Mouse (Mus musculus) splenic B cell, adult 2 months (primary cell): ENCODE measurements around the gene Polr1d.
A peak's percentile ranks its signal among the peaks of the same experiment; 100 is the strongest.

ENCODE experiments used
- DNase-seq: peaks from one replicate; pipeline ENCODE4 v3.0.0-alpha.2; 2011; ENCODE audit warnings: low read depth, low spot score
- H3K27me3 ChIP-seq: 2 replicates; pipeline ENCODE4 v1.6.1; 2012; ENCODE audit warnings: mild to moderate bottlenecking, low read length, moderate library complexity, mixed read lengths; ENCODE audit not compliant: control insufficient read depth, poor library complexity, insufficient read depth, severe bottlenecking
- H3K36me3 ChIP-seq: 2 replicates; pipeline ENCODE4 v1.6.1; 2012; ENCODE audit warnings: mild to moderate bottlenecking, low read length, moderate library complexity, mixed read lengths; ENCODE audit not compliant: control insufficient read depth, poor library complexity, insufficient read depth, severe bottlenecking

Polr1d gene

GRCm38 (mm10) chr5:147050816-147051499, 25.9 kb upstream of the Polr1d start:
- H3K27me3 ChIP-seq = no peaks in the 10 kb centered on the region
- peak; percentile 64 for DNase-seq
- H3K36me3 ChIP-seq = no peaks in the 10 kb centered on the region; the same call in 1 of the 2 replicates

GRCm38 (mm10) chr5:147051500-147052308, 25.1 kb upstream of the Polr1d start:
- DNase-seq = no peak
- Histone ChIP-seq H3K27me3 (no peaks in the 10 kb centered on the region), H3K36me3 (no peaks in the 10 kb centered on the region; the same call in 1 of the 2 replicates)

GRCm38 (mm10) chr5:147052309-147052558, 24.6 kb upstream of the Polr1d start:
- Histone ChIP-seq H3K27me3 (no peaks in the 10 kb centered on the region), H3K36me3 (no peaks in the 10 kb centered on the region)
- DNase-seq = no peak

- no peak for DNase-seq
- H3K36me3 ChIP-seq = no peaks in the 10 kb centered on the region
- no peaks in the 10 kb centered on the region for H3K27me3 ChIP-seq
Measured at GRCm38 (mm10) chr5:147053071-147053470, 23.8 kb upstream of the Polr1d start.

- Histone ChIP-seq H3K36me3 (no peaks in the 10 kb centered on the region), H3K27me3 (no peaks in the 10 kb centered on the region)
- DNase-seq = no peak
Measured at GRCm38 (mm10) chr5:147053481-147053880, 23.4 kb upstream of the Polr1d start.

DNA sequence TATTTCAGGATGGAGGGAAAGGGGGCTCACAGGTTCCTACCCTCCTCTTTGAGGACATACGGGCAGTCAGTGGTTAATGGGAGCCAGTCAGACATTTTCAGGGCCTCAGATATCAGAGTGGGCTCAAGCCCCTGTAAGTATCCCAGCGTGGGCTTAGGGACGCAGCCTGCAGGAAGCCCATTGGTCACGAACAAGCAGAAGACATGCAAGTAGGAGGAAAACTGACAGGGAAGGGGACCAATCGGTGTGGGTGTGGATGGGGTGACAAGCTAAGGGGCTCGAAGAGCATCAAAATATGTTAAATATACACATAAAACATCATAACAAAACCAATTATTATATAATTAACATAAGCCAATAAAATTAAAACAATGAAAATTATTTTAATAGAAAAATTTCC, 22.5 kb upstream of the Polr1d start:
- DNase-seq = no peak
- Histone ChIP-seq H3K36me3 (no peaks in the 10 kb centered on the region), H3K27me3 (no peaks in the 10 kb centered on the region)

DNA sequence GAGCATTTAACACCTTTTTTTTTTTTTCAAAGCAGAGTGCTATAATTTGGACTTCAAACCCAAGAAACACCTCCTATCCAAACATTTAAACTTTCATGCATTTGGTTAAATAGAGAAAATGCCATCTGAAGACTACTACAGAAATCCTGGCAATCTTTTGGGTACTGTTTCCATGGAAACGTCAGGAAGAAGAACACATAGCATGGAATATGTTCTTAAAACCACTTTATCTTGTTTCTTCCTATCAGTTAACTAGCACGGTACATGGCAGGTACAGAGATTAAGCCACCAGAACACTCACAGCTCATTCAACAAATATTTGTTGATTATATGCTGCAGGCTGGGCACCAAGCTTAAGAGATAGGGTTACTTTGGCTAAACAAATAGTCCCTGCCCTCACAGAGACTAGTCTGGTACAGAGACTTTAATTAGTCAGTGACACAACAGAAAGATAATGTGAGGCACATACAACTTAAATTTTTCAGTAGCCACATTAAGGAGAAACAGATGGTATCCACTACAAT, 22.0 kb upstream of the Polr1d start:
- H3K27me3 ChIP-seq = no peaks in the 10 kb centered on the region
- no peaks in the 10 kb centered on the region for H3K36me3 ChIP-seq
- DNase-seq = no peak

DNA sequence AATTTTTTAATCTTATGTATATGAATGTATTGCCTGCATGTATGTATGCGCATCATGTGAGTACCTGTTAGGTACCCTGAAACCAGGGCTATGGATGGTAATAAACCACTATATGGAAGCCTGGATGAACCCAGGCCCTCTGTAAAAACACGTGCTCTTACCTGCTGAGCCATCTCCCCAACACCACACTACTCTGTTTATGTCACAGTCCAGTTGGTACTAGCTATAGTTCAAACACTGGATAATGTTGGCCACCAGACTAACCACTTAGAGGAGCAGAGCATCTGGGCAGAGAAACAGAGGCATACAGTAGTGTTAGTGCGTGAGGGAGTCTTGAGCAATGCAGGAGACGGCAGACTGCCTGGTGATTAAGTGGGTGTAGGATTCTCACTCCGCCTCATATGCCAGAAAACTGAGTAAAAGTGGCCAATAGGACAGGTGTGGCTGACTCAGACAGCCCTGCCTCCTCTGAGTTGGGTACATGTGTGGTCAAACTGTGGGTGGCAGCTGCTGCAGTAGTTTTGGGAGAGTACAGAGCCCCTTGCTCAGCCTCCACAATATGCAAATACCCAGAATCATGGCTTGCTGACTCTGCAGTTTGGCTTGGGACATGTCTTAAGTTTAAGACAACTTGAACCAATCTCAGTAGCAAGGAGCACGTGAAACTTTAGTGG, 21.1 kb upstream of the Polr1d start:
- no peaks in the 10 kb centered on the region for H3K36me3 ChIP-seq
- peak; percentile 48 for DNase-seq
- no peaks in the 10 kb centered on the region for H3K27me3 ChIP-seq

DNA sequence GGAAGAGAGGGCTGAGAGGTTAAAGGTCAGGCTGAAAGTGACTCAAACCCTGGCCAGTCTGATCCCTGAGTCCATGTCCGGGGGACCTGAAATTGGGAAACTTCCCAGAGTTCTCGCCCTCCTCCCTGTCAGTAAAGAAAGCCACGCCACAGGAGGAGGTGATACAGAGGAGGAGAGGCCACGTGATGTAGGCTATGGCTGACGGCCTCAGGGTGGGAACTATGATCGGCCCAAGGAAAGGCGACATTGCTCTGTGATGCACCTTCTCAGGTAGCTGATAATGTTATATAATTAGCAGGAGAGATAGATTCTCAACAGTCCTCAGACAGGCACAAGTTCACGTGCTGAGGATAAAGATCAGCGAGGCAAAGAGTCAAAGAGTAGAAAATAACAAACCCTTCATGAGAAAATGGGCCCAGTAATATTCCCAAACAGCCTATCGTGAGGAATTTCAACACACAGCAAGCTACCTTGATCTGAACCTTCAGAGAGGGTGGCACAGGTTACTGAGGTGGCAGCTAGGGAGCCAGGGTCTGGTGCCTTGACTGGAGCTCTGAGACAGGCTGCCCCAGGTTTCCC, 20.0 kb upstream of the Polr1d start:
- no peaks in the 10 kb centered on the region for H3K27me3 ChIP-seq
- DNase-seq = no peak
- H3K36me3 ChIP-seq = no peaks in the 10 kb centered on the region

DNA sequence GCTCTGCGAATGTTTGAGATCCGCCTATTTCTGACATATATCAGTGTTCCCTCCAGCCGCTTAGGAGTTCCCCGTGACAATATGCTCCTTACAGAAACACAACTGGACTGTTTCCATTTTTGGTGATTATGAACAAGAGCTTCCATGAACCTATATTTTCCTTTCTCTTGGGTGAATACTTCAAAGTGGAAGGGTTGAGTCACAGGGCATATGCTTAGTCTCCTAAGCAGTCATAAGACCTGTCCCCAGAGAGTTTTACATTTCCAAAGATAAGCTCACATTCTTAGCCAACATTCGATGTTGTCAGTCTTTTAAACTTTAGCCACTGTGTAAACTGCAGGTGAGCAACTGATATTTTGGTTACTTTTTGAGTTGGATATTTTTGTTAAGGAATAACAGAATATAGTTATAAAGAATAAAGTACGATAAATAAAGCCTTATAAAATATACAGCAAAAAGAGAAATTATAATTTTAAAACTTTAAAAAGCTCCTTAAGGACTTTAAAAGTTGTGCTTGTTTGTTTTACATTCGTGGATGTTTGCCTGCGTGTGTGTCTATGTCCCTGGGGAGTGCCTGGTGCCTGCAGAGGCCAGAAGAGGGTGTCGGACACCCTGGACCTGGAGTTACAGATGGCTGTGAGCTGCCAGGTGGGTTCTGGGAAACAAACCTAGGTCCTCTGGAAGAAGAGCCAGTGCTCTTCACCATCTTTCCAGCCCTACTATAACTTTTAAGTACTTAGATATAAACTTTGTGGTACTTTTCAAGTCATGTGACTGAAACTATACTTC, 19.0 kb upstream of the Polr1d start:
- DNase-seq = peak; percentile 63
- H3K36me3 ChIP-seq = no peaks in the 10 kb centered on the region
- no peaks in the 10 kb centered on the region for H3K27me3 ChIP-seq

DNA sequence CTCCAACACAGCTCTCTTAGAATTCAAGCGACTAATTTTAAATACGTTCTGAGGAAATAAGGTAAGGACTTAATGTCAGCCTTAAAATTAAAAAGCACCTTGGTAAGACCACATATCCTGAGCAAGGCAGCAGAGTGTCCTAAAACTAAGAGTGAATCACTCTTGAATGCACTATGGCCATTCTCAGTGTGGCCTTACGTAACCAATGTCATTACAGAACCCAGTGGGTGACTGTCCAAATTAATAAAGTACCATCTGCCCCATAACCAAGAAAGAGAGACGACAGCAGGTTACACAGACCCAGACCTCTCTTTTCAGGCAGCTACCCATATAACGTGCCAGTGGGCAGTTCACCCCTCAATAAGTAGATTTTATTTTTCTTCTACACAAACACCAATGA, 18.2 kb upstream of the Polr1d start:
- Histone ChIP-seq H3K27me3 (no peaks in the 10 kb centered on the region), H3K36me3 (no peaks in the 10 kb centered on the region)
- no peak for DNase-seq

DNA sequence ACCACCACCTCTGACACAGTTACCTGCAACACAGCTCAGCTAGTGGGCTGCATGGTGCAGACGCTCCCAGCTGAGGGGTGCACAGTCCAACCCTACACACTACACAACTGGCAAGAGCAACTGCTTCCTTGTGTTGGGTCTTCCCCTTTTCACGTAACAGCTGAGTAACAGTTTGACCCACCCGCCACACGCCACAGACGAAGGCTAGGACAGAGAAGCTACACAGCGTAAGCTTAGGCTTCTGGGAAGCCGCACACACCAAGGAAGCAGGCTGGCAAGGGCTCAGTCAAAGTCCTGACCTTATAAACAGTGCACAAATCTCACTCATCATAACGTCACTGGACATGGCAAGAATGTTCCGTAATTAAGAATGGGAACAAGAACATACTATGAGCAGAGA, 17.5 kb upstream of the Polr1d start:
- DNase-seq = peak; percentile 48
- H3K27me3 ChIP-seq = no peaks in the 10 kb centered on the region
- H3K36me3 ChIP-seq = no peaks in the 10 kb centered on the region

- no peaks in the 10 kb centered on the region for H3K36me3 ChIP-seq
- H3K27me3 ChIP-seq = no peaks in the 10 kb centered on the region
- peak; percentile 88 for DNase-seq
Measured at GRCm38 (mm10) chr5:147060024-147060423, 16.8 kb upstream of the Polr1d start.

DNA sequence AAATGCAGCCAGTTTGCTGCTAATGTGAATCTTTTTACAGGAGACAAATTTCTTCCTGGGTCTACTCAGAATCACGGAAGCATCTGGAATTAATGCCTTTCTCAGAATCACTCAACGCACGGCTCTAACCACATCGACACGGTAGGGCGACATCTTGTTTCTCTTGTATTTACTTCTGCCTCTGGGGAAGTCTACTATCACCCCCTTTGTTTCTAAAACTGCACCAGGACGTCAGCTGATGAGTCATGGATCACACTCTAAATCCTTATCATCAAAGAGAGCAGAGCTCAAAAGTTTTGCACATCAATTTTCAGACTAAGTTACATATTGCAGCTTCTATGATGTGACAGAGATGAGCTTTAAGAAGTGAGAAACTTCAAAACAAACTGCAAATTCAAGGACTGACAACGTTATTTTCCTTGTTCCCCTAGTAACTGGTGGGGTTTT, 13.6 kb upstream of the Polr1d start:
- DNase-seq = peak; percentile 43
- H3K27me3 ChIP-seq = no peaks in the 10 kb centered on the region
- no peaks in the 10 kb centered on the region for H3K36me3 ChIP-seq
